Mouse (Mus musculus): ENCODE measurements at regions not wholly inside any gene's neighbourhood (a gene's known extent, or its start where the extent isn't known, plus 50 kb on each side); places are given as distances from the start of the nearest gene placed in this dataset.

DNA sequence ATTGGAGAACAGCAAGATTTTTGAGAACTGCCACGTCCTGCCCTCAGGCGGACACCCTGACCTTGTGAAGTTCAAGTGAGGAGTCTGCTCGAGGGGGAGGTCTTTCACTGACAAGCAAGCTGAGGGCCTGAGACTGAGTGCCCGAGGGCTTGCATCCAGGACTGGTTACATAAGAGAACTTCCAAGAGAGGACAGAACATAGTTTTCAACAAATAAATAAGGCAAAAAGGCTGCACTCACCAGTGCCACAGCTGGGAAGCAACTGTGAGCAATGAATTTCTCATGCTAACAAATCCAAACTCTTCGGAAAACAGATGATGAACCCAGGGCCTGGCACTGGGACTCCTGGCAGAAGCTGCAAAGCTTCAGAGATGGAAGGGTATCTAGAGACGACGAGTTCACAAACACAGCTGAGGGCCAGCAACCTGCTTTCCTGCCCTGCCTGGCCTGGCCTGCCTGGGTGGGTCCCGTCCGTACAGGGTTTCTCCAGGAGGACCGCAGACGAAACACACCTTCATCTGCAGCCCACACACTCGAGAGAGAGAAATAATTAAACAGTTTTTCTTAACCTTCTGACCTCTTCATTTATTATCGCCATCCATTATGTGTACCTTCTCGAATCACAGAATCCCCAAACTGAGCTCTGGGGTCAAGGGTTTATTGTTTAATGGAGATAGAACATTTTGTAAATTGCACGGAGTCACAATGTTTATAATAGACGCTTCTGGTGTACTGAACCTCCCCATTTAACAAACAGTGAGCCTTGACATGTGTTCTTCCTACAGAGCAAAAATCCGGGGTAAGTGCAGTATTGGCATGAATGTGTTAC, 334.3 kb upstream of the Ddhd1 start:
- DNase-seq, result no peak

DNA sequence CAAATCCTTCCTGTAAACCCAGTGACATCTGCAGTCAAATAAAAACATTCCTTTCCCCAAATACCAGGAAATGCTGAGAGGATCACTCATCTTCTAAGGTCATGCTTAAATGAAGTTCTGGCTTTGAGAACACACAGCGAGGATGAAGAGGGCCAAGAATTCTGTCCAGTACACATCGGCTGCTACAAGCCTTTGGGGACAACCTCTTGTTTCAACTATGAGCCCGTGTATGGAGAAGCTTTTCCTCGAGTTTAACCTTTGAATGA, 334.9 kb upstream of the Ddhd1 start:
- no peak for DNase-seq

DNA sequence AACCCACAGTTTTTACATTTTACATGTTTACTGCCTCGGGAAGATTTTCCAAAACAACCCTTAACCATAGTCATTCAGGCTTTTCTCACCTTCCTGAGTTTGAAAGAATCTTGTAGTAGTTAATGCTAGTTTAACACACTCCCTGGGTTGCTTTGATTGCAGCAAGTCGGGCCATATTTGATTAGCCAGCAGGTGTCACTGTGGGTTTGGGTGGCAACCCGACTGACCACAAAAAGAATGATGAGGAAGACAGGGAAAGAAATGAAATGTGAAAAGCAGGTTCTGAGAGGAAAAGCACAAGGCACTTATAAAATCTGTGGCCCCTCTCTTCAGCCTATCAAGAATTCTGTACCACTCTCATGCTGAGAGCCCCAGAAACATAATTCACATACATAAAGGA, 335.7 kb upstream of the Ddhd1 start:
- peak; percentile 17 for DNase-seq

DNA sequence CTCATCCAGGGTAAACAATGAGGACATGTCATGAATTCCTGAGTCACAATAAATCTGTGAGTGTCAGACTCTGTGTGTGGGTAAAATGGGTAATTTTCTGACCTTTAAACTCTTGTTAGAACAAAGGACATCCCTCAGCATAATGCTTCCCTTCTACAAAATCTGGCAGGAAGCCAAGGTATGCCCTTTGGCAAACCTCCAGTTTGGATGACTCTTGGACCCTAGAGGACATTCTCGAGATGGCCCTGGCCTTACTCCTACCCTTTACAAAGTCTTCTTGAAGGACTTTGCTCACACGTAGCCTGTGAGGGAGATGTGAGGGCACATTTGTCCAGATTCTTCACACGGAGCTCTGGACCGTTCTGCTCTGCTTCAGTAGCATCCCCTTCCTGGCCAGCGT, 338.8 kb upstream of the Ddhd1 start:
- DNase-seq, result no peak

DNA sequence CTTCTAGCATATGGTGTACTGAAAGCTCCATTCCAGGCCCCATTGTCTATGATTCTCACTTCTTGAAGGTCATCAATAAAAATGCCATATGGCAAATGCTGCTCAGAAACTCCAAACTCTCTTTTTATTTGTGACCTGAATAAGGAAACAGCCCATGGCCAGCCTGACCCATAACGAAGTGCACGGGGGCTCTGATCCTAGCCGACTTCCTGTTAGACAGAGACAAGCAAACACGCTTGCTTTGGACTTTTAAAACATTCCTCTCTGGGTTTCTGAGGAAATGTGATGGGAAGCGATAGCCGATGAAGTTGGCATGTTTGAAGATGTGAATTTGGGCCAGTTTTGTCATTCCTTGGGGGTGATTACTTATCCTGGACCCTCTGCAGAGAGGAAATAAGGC, 346.1 kb upstream of the Ddhd1 start:
- DNase-seq, result no peak

DNA sequence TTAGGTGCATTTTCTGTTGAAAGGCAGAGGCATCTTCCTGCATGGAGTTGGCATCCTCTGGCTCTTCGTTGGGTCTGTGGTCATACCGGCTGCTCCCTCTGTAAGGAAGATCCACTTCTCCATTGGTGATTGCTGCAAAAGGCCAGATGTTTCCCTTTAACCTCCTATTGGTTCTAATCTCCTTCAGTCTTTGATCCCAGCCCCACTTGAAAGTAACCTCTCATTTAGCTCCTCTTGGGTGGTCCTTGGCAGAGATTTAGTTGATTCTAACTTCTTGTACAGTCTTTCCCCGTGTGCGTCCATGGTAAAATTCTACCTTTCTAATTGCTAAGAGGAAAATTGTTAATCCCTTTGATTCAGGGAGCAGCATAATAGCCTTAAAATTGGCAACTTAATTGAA, 347.4 kb upstream of the Ddhd1 start:
- DNase-seq, result no peak

DNA sequence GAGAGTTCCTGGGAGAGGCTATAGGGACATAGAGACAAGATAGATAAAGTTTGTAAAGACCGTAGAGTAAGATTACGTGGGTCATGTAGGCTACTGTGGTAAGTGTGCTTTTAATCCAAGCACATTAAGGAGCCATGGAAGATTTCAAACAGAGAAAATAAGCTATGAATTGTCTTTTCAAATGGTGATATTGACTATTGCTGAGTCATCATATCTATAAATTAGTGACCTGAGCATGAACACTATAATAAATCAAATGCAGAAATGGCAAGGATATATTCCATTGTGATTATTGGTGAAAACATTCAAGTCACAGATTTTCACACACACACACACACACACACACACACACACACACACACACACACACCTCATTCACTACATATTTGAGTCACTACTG, 355.3 kb upstream of the Ddhd1 start:
- DNase-seq, result no peak

DNA sequence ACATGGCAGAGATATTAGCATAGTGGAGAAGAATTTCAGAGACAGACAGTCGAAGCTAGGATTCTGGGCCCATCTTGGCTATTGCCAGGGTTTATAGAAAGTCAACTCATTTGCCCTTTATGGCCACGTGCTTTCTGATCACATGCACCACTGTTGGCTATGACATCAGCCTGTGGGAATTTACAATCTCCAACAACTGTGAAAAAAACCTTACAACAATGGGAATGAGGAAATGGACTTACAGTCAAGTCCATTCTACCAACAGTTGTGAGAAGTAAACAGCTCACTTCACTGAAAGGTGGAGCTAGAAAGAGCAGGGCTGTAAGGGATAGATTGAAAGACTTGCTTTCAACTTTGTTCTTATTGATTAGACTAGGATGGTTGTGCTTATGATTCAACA, 356.1 kb upstream of the Ddhd1 start:
- DNase-seq, result no peak

DNA sequence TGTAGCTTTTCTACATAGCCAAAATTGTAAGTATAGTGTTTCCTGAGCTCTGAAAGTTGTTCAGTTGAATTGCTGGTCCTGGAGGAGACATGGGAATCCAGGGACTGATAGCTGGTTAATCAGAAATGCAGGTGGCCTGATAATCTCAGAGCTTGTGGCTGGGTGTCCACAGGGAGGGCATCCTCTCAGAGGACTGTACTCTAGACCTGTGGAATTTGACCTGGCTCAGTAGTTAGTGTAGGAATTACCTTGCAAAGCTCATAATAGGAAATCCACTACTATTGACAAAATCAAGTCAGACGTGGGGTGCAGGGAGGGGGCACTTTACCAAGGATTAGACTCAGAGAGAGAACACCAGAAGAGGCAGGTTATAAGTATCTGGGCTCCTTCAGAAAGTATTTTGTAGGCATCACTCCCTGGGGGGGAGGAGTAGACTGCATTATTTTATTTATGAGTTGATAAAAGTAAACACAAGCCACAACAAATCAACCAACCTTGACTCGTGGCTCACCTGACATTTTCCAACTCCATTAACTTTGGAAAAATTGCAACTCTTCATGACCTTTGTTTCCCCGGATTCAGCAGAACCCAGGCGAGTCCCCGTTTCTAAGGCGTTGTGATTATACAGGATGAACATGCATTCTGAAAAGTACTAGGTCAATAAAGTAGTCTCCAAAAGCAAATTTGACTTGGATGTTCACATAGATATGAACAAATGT, 357.9 kb upstream of the Ddhd1 start:
- no peak for DNase-seq

DNA sequence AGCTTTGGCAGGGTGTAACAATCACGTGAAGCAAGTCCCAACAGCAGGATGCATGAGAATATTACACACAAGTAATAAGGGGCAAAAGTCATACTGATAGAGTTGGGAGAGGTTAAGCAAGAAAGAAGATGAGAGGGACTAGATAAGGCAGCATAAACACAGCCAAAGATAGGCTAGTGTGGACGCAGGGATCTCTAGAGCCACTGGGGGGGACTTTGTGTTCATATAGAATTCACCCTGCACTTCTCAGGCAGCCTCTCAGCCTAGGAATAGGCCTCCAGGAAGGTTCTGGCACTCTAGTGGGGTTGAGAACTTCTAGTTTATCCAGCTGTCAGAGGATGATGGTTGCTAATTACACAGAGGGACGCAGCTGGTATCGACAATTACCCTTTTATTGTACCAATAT, 358.8 kb upstream of the Ddhd1 start:
- DNase-seq, result no peak

DNA sequence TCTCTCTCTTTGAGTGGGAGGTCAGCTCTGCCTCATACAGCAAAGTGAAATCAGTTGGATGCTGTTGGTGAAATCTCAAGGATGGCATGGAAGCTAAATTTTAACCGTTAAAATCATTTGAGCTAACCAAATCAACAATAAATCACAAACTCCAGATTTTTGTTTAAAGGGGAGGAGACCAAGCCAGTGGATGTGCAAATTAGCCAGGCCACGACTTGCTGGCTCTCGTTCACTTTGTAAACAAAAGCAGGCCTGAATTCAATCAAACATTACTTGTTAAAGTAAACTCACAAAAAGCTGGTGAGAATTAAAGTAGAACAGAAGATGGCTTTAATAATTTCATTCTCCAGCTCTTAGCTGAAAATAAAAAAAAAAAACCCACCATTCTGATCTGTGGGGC, 359.3 kb upstream of the Ddhd1 start:
- DNase-seq, result no peak

DNA sequence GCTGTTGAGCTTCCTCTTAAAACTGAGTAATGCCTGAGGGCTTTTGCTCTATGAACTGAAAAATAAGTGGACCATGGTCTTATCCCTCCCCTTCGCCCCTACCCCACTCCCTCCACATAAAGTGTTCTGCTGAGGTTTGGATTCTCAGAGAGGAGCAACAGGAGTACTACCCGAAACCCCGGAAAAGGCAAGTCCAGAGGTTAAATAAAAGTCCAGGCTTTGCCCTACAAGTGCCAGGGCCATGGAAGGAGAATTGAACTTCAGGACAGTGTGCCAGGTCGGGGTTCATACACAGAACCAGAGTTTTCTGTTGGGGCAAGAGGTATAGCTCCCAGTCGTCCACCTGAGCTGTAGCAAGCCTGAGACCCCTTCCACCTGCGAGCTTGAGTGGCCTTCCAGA, 360.0 kb upstream of the Ddhd1 start:
- DNase-seq, result no peak

DNA sequence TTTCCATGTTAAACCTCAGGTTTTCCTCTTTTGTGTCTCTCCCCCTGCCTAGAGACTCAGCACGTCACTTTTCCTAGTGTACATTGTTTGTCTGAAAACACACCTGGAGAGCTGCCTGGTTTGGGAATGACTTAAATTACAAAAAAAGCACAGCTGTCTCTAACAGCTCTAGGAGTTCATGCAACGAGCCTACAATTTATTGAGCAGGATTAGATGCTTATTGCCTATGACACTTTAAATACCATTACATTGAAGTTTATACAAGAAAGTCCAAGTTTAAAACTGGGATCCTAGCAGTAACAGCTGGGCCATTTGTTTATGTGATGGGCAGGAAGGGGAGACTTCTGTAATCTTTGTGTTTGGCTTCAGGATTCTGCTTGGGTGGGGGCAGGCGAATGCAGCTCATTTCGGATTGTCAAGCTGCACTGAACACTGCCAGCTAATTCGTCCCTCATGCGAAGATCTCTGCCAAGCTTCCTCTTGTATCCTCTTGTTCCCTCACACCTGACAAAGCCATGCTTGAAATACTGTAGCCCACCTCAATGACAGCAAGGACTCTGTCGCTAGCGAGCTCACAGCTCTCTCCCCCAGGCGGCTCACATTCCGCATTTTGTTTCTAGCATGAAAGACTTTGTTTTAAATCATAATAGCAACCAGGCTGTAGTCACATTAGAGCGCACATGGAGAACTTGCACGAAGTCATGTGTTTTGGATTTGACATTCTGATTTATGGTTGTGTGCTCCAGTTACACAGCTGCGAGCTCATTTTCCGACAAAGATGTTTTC, 359.8 kb upstream of the Gm15217 start:
- DNase-seq, result no peak

DNA sequence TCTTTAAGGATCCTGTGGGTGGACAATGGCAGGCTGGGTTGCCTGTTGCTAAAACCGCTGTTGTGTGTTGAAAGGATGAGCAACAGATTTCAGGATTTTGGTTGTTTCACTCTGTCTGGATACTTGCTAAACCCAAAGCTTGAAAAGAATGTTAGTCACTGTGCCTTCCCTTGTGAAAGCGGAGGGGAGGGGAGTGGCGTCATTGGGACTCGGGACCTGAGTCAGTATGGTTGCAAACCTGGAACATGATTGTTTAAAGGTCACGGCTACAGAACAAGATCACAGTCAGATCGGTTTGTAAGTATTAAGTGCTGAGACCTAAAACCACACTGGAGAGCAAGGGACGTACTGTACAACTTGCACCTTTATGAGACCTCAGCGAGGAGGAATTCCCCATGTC, 344.9 kb upstream of the Gm15217 start:
- no peak for DNase-seq

DNA sequence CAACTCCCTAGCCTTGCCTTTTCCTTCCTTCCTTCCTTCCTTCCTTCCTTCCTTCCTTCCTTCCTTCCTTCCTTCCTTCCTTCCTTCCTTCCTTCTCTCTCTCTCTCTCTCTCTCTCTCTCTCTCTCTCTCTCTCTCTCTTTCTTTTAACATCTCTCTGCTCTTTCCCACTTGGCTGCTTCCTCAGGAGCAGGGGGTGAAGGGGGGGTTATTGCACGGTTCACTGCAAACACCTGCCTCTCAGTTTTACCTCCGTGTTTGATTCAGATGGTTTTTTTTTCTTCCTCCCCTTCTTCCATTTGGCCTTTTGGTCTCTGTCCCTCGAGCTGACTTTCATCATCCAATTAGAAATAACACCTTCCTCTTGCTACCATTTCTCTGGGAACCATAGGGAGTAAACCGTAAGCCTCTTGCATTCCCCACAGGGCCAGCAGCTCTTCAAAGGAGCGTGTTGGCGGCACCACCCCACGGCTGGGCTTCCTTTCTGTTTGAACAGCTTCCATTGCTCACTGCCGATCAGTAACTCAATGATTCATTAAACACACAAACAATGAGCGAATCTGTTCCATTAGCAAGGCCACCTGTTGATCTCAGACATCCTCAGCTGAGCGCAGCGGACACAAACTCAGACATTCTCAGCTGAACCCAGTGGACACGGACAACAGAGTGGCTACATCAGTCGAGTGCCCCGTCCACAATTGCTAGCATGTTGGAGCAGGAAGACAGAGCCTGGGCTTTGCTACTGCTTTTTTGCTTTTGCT, 318.4 kb upstream of the Gm15217 start:
- no peak for DNase-seq

DNA sequence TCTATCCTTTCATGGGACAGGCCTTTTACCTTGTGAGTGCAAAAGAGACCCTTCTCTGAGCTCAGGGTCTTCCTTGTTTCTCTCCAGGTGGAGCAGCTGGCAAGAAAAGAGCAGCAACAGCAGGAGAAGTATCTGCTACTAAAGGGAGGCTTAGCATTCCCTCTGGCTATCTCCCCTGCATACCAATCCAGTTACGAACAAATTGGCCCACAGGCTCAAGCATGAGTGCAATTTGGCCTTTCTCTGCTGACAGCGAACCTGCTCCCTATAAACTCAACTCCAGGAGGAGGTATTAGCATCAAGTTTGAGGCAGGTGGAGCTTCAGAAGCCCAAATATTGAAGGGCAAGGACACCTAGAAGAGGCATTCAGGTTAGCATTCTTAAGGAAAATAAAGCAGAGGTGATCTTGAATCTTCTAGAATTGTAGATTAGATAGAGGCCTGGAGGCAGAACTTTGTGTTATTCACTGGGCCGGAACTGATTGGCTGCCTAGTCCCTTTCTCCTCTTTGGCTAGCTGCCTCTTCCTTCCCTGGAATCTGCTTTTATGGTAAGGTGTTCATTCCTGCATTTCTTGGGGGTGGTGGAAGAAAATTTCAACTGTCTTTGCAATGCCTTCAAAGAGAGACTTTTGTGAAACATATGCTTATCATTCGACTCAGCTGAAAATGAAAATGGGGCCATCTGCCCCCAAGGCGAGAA, 312.0 kb upstream of the Gm15217 start:
- no peak for DNase-seq

DNA sequence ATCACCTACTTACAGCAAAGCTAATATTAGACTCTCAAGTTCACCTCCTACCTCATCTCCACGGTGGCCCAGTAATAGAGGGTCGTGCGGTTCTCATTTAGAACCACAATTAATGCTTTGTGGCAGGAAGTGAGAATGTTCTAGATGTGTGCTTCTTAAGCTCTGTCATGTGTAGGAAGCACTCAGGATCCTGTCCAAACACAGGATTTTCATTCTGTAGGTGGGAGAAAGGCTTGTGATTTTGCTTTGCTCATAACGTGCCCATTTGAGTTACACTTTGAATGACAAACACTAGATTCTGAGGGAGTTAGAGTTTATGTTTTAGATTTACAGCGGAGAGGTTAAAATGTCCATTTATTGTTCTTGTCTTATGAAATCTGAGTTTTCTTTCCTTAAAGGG, 308.0 kb upstream of the Gm15217 start:
- no peak for DNase-seq

DNA sequence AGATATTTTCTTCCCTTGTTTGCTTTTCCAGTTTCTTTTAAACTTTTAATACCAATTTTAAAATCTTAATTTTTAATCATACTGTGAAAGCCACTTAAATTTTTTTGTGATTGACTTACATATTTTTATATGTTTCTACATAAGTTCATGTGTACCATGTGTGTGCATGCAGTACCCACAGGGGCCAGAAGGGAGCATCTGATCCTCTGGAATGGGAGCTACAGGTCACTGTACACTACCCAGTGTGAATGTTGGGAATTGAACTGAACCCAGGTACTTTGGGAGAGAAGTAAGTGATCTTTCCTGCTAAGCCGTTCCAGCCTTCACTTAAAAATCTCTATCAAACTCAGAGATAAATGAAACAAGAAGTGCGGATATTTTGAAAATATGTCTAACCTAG, 302.5 kb upstream of the Gm15217 start:
- no peak for DNase-seq

DNA sequence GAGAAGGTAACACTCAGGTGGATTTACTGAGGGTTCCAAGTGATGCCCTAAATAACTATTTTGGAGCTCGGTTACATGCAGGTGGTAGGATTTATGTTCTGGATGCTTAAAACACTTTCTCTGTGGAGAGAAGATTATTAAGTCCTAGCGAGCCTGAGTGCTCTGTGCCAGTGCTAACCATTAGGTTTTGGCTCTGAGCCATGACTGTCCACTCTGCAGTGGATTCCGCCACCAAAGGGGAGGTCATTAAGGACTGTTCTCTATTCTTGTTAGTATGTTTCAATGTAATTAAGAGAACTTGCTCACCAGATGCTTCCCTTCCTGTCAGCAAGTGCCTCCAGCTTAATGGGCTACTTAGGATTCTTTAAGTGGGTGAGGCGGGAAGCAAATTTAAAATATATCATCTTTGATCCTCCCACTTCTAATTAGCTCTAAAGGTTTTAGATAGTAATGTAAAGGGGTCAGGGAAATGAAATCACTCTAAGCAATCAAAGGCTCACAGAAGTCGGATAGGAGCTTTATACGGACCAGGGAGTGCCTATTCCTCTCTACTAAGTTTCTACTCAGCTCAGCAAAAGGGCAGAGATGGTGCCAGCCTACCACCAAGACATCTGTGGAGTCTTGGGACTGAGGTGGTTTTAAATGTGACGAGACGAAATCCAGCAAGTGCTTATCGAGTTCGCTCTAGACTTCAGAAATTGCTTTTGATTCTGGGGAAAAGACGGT, 301.6 kb upstream of the Gm15217 start:
- no peak for DNase-seq

DNA sequence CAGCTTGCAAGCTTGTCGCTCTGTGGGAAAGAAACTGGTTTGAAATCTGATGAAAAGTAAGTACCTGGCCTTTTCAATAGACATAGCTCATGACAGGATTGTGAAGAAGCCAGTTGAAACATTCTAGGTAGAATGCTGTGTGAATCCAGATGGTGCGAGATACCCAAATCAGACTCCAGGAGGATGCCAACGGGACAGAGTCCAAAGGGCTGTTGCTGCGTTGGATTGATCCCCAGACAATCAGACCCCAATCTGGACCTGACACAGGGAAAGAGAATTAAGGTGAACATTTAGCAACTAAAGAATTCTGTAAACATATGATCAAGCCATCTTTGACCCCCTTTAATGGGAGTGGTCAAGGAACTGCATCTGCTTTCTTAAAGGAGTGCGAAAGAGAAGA, 296.6 kb upstream of the Gm15217 start:
- DNase-seq, result no peak

DNA sequence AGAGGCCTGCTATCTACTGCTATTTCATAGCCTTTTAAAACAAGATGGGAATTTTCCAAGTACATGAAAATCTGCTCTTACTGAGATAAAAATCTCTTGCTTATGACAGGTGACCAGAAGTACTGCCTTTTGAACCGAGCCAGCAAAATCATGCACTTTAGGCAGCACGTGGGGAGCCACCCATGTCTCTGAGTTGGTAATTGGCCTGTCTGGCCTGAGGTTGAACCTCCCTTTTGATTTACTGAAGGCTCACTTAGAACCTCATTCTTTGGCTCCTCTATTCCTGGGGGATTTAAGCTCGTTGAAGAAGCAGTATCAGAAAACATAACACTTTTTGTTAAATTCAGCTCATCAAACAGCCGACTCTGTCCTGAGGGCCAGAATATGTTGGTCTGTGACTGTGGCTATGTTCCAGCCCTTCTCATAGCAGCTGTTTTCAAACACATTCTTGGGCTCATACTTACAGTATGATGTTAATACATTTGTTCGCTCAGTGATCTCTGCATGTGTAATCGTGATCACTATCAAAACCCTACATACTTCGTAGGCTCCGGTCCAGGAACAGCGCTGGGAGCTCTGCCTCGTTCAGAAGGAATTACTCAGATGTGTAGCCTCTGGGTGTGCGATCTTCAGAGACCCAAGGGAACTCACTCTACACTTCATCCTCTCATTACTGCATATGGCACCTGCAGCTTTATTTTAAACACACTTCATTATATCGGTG, 290.1 kb upstream of the Gm15217 start:
- DNase-seq, result no peak

Data from cerebellum, adult 11 months (tissue).